Mouse (Mus musculus): ENCODE measurements around the gene Hdgfl2. TPM values are rescaled to one million over a fixed set of nuclear protein-coding genes. Genes with fewer than 3 reads are reported as not detected.

The Hdgfl2 gene
- total and polyA plus RNA-seq, 2 experiments from 2014 or later = 59.6 to 123 TPM

- DNase-seq (ENCODE audit: low spot score) = no peak
- 1% methylated on average over 30 of the region's 30 CpGs for WGBS
- no peaks in the 10 kb centered on the region for H3K36me3 ChIP-seq (ENCODE audit: insufficient read depth, low read length)
- peak overlapping the region; percentile 86 for H3K4me2 ChIP-seq (ENCODE audit: low read depth, low read length, poor library complexity, severe bottlenecking)
- no peak for TF ChIP-seq CTCF (IDR thresholded peaks at IDR 0.05)
- H3K9me3 ChIP-seq (ENCODE audit: low read length) = no peaks in the 10 kb centered on the region
- H3K27me3 ChIP-seq (ENCODE audit: insufficient read depth, low read length) = 0 out of 2 replicates have a peak, but pooled peaks cover 7% of the 10 kb centered on the region
- H3K4me1 ChIP-seq (ENCODE audit: insufficient read depth, low read length) = peaks cover 12% of the 10 kb centered on the region; the same call in 1 of the 2 replicates
- peak overlapping the region; percentile 37 for H3K4me3 ChIP-seq (ENCODE audit: low read depth, low read length)
- H3K9ac ChIP-seq (replicated peaks; ENCODE audit: low read length, poor library complexity, severe bottlenecking) = peak overlapping the region; percentile 70
- no peak overlapping the region for H3K27ac ChIP-seq (ENCODE audit: low read depth, low read length)
- peak; percentile 47 for ATAC-seq (ENCODE audit: low FRiP score)
Observed at GRCm38 (mm10) chr17:56148790-56149618, 69.6 kb downstream of the Hdgfl2 start.

DNA sequence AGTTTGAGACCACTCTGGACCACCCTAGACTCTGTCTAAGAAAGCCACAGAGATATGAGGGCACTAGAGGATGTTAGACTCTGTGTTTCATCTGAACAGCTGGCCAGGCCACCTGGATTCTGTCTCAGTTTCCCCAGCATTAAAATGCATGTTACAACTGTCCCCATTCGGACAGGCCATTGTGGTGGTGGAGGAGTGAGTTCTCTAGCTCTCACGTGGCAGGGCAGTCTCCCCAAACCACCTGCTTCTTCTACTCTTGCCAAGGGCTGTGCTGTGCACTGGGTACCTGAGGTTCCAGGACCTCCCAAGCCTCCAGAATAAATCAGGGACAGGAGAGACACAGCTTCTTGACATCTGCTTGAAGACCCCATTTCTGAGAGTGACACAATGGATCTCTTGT, 70.5 kb downstream of the Hdgfl2 start:
- WGBS = 53% methylated on average over 2 of the region's 2 CpGs
- Histone ChIP-seq H3K27ac (ENCODE audit: low read depth, low read length) (no peak overlapping the region), H3K36me3 (ENCODE audit: insufficient read depth, low read length) (no peaks in the 10 kb centered on the region), H3K27me3 (ENCODE audit: insufficient read depth, low read length) (0 out of 2 replicates have a peak, but pooled peaks cover 7% of the 10 kb centered on the region), H3K4me1 (ENCODE audit: insufficient read depth, low read length) (peaks cover 12% of the 10 kb centered on the region; the same call in 1 of the 2 replicates), H3K4me3 (ENCODE audit: low read depth, low read length) (no peak overlapping the region), H3K9ac (replicated peaks; ENCODE audit: low read length, poor library complexity, severe bottlenecking) (no peak overlapping the region), H3K4me2 (ENCODE audit: low read depth, low read length, poor library complexity, severe bottlenecking) (no peak overlapping the region), H3K9me3 (ENCODE audit: low read length) (no peaks in the 10 kb centered on the region)
- DNase-seq (ENCODE audit: low spot score) (no peak), ATAC-seq (ENCODE audit: low FRiP score) (no peak)
- TF ChIP-seq CTCF (IDR thresholded peaks at IDR 0.05) = no peak

Other genes with a start within 250 kb of the Hdgfl2 start
- gene Zfp119a, start 200.7 kb upstream of the Hdgfl2 start, total RNA-seq (2014; rRNA removed) = 4.3 and 10.4 TPM in 2 replicates
- 5.6 and 7.2 TPM in 2 replicates for gene Zfp119a, start 200.7 kb upstream of the Hdgfl2 start, polyA plus RNA-seq (2015; fragmentation: Nextera tagmentation; extraction: Ambion mirVana)
- gene Zfp959, start 187.5 kb upstream of the Hdgfl2 start, total RNA-seq (2014; rRNA removed) = 7.0 and 9.6 TPM in 2 replicates
- gene Zfp959, start 187.5 kb upstream of the Hdgfl2 start, polyA plus RNA-seq (2015; fragmentation: Nextera tagmentation; extraction: Ambion mirVana) = 7.2 and 9.1 TPM in 2 replicates
- gene Zfp119b, start 130.1 kb upstream of the Hdgfl2 start, total RNA-seq (2014; rRNA removed) = 2.8 and 3.5 TPM in 2 replicates
- gene Zfp119b, start 130.1 kb upstream of the Hdgfl2 start, polyA plus RNA-seq (2015; fragmentation: Nextera tagmentation; extraction: Ambion mirVana) = 5.7 and 6.6 TPM in 2 replicates
- gene Ebi3, start 127.0 kb upstream of the Hdgfl2 start, total RNA-seq (2014; rRNA removed) = 2.5 and 3.0 TPM in 2 replicates
- gene Ebi3, start 127.0 kb upstream of the Hdgfl2 start, polyA plus RNA-seq (2015; fragmentation: Nextera tagmentation; extraction: Ambion mirVana) = 7.4 and 8.2 TPM in 2 replicates
- 9.8 and 10.1 TPM in 2 replicates for gene Yju2, start 120.5 kb upstream of the Hdgfl2 start, total RNA-seq (2014; rRNA removed)
- gene Yju2, start 120.5 kb upstream of the Hdgfl2 start, polyA plus RNA-seq (2015; fragmentation: Nextera tagmentation; extraction: Ambion mirVana) = 14.6 and 16.1 TPM in 2 replicates
- gene Shd, start 109.2 kb upstream of the Hdgfl2 start, total RNA-seq (2014; rRNA removed) = 227 and 253 TPM in 2 replicates
- gene Shd, start 109.2 kb upstream of the Hdgfl2 start, polyA plus RNA-seq (2015; fragmentation: Nextera tagmentation; extraction: Ambion mirVana) = 172 and 188 TPM in 2 replicates
- 122 and 129 TPM in 2 replicates for gene Fsd1, start 93.1 kb upstream of the Hdgfl2 start, total RNA-seq (2014; rRNA removed)
- 188 and 225 TPM in 2 replicates for gene Fsd1, start 93.1 kb upstream of the Hdgfl2 start, polyA plus RNA-seq (2015; fragmentation: Nextera tagmentation; extraction: Ambion mirVana)
- 1.8 and 2.4 TPM in 2 replicates for gene Stap2, start 74.0 kb upstream of the Hdgfl2 start, total RNA-seq (2014; rRNA removed)
- 4.3 TPM in 2 replicates for gene Stap2, start 74.0 kb upstream of the Hdgfl2 start, polyA plus RNA-seq (2015; fragmentation: Nextera tagmentation; extraction: Ambion mirVana)
- 145 and 293 TPM in 2 replicates for gene Mpnd, start 73.9 kb upstream of the Hdgfl2 start, total RNA-seq (2014; rRNA removed)
- gene Mpnd, start 73.9 kb upstream of the Hdgfl2 start, polyA plus RNA-seq (2015; fragmentation: Nextera tagmentation; extraction: Ambion mirVana) = 91.6 and 99.2 TPM in 2 replicates
- 64.1 and 71.4 TPM in 2 replicates for gene Sh3gl1, start 43.0 kb upstream of the Hdgfl2 start, total RNA-seq (2014; rRNA removed)
- 83.2 and 84.8 TPM in 2 replicates for gene Sh3gl1, start 43.0 kb upstream of the Hdgfl2 start, polyA plus RNA-seq (2015; fragmentation: Nextera tagmentation; extraction: Ambion mirVana)
- 2.7 and 3.1 TPM in 2 replicates for gene Chaf1a, start 39.2 kb upstream of the Hdgfl2 start, total RNA-seq (2014; rRNA removed)
- 2.4 and 2.8 TPM in 2 replicates for gene Chaf1a, start 39.2 kb upstream of the Hdgfl2 start, polyA plus RNA-seq (2015; fragmentation: Nextera tagmentation; extraction: Ambion mirVana)
- gene Ubxn6, start 4.6 kb upstream of the Hdgfl2 start, total RNA-seq (2014; rRNA removed) = 76.9 and 123 TPM in 2 replicates
- 84.8 and 89.9 TPM in 2 replicates for gene Ubxn6, start 4.6 kb upstream of the Hdgfl2 start, polyA plus RNA-seq (2015; fragmentation: Nextera tagmentation; extraction: Ambion mirVana)
- 0.42 and 0.55 TPM in 2 replicates for gene Plin4, start 30.2 kb downstream of the Hdgfl2 start, total RNA-seq (2014; rRNA removed)
- gene Plin4, start 30.2 kb downstream of the Hdgfl2 start, polyA plus RNA-seq (2015; fragmentation: Nextera tagmentation; extraction: Ambion mirVana) = 0.04 and 0.05 TPM in 2 replicates
- 4.3 and 4.5 TPM in 2 replicates for gene Plin5, start 38.0 kb downstream of the Hdgfl2 start, total RNA-seq (2014; rRNA removed)
- gene Plin5, start 38.0 kb downstream of the Hdgfl2 start, polyA plus RNA-seq (2015; fragmentation: Nextera tagmentation; extraction: Ambion mirVana) = 4.8 and 5.9 TPM in 2 replicates
- gene Lrg1, start 42.4 kb downstream of the Hdgfl2 start, total RNA-seq (2014; rRNA removed) = 0.47 and 0.49 TPM in 2 replicates
- gene Lrg1, start 42.4 kb downstream of the Hdgfl2 start, polyA plus RNA-seq (2015; fragmentation: Nextera tagmentation; extraction: Ambion mirVana) = 0.43 and 0.66 TPM in 2 replicates
- 90.5 and 106 TPM in 2 replicates for gene Sema6b, start 60.7 kb downstream of the Hdgfl2 start, total RNA-seq (2014; rRNA removed)
- 15.6 and 17.4 TPM in 2 replicates for gene Sema6b, start 60.7 kb downstream of the Hdgfl2 start, polyA plus RNA-seq (2015; fragmentation: Nextera tagmentation; extraction: Ambion mirVana)
- 15.1 and 17.9 TPM in 2 replicates for gene Tnfaip8l1, start 82.8 kb downstream of the Hdgfl2 start, total RNA-seq (2014; rRNA removed)
- gene Tnfaip8l1, start 82.8 kb downstream of the Hdgfl2 start, polyA plus RNA-seq (2015; fragmentation: Nextera tagmentation; extraction: Ambion mirVana) = 8.4 and 9.9 TPM in 2 replicates
- 41.7 and 49.3 TPM in 2 replicates for gene Mydgf, start 104.3 kb downstream of the Hdgfl2 start, total RNA-seq (2014; rRNA removed)
- gene Mydgf, start 104.3 kb downstream of the Hdgfl2 start, polyA plus RNA-seq (2015; fragmentation: Nextera tagmentation; extraction: Ambion mirVana) = 75.8 and 82.5 TPM in 2 replicates
- gene Dpp9, start 139.3 kb downstream of the Hdgfl2 start, total RNA-seq (2014; rRNA removed) = 24.6 and 29.7 TPM in 2 replicates
- gene Dpp9, start 139.3 kb downstream of the Hdgfl2 start, polyA plus RNA-seq (2015; fragmentation: Nextera tagmentation; extraction: Ambion mirVana) = 19.4 and 19.7 TPM in 2 replicates
- 43.2 and 45.3 TPM in 2 replicates for gene Fem1a, start 177.2 kb downstream of the Hdgfl2 start, total RNA-seq (2014; rRNA removed)
- gene Fem1a, start 177.2 kb downstream of the Hdgfl2 start, polyA plus RNA-seq (2015; fragmentation: Nextera tagmentation; extraction: Ambion mirVana) = 13.8 and 14.2 TPM in 2 replicates
- 3.1 and 3.7 TPM in 2 replicates for gene Ticam1, start 197.2 kb downstream of the Hdgfl2 start, total RNA-seq (2014; rRNA removed)
- gene Ticam1, start 197.2 kb downstream of the Hdgfl2 start, polyA plus RNA-seq (2015; fragmentation: Nextera tagmentation; extraction: Ambion mirVana) = 0.91 and 1.1 TPM in 2 replicates
- 8.1 and 12.4 TPM in 2 replicates for gene Plin3, start 213.2 kb downstream of the Hdgfl2 start, total RNA-seq (2014; rRNA removed)
- 9.6 and 12.1 TPM in 2 replicates for gene Plin3, start 213.2 kb downstream of the Hdgfl2 start, polyA plus RNA-seq (2015; fragmentation: Nextera tagmentation; extraction: Ambion mirVana)
- gene Arrdc5, start 220.7 kb downstream of the Hdgfl2 start, total RNA-seq (2014; rRNA removed) = not detected in 2 replicates
- gene Arrdc5, start 220.7 kb downstream of the Hdgfl2 start, polyA plus RNA-seq (2015; fragmentation: Nextera tagmentation; extraction: Ambion mirVana) = not detected in 2 replicates
- 5.9 and 10.0 TPM in 2 replicates for gene Uhrf1, start 223.7 kb downstream of the Hdgfl2 start, total RNA-seq (2014; rRNA removed)
- 4.7 and 4.9 TPM in 2 replicates for gene Uhrf1, start 223.7 kb downstream of the Hdgfl2 start, polyA plus RNA-seq (2015; fragmentation: Nextera tagmentation; extraction: Ambion mirVana)
- 123 and 140 TPM in 2 replicates for gene Kdm4b, start 246.4 kb downstream of the Hdgfl2 start, total RNA-seq (2014; rRNA removed)
- gene Kdm4b, start 246.4 kb downstream of the Hdgfl2 start, polyA plus RNA-seq (2015; fragmentation: Nextera tagmentation; extraction: Ambion mirVana) = 45.6 and 48.0 TPM in 2 replicates